Mouse (Mus musculus) mature B cell (primary cell): ENCODE data around the gene Qtrt1.
"Not testable (repeated sequence)": the region's sequence is repeated elsewhere in the genome, so short reads cannot be mapped to it uniquely, and the experiment has no call there.

Experiments
- in situ Hi-C: fragments of 300-500 bp; cut with MboI; formaldehyde crosslinking; loops from 2 replicates; pipeline ENCODE4 v1.14.3; 2019

Qtrt1 gene

DNA sequence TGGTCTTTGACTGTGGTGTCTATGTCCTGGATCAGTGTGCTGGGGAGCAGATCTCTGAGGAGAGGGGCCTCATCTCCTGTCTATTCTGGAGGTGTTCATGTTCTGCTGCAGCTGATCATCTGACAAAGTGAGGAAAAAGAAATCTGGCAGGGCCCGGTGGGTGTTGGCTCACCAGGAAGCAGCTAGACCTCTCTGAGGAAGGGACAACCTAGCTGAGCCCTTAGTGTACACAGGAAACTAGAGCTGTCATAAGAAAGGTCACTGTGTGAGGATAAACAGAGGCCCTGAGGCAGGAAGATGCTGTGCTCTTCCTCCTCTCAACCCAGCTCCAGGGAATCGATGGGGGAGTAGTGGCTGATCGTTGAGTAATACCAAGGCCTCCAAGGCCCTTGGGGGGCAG lies 38.6 kb downstream of the Qtrt1 start:
- in situ Hi-C loops = no loop called here

DNA sequence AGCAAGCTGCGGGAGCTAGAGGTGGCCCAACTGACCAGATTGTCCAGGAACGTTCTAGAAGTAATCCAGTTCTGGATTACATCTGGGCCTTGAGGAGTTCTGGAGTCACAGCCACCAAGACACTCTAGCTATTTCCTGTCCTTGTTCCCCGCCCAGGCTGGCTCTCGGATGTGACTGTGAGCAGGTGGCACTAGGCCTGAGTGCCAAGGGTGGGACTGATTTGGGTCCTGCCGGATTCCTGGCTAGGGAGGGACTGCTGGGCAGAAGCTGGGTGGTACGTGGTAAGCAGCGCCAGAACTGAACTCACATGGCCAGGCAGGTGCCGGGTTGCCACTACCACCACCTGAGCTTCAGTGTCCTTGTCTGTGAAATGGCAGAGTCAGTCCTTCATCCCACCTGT lies 39.8 kb downstream of the Qtrt1 start:
- in situ Hi-C loops = no loop called here

DNA sequence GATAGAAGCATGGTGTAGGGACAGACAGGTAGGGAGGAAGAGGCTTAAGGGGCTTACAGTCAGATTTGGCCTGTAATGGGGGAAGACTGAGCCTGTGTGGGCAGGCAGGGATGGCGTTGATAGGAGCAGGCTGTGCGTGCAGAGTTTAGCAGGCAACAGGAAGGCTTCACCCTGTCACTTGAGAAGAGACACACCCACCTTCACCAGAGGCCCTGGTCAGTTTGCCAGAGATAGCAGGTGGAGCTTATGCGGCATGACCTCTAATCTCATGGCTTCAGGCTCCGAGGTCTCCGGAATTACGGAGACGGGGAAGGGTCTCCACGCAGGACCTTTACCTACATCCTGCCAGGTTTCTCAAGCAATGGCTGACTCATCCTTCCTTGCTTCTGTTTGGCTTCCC lies 40.2 kb downstream of the Qtrt1 start:
- in situ Hi-C loops = no loop called here

- in situ Hi-C loops = no loop called here
Observed at GRCm38 (mm10) chr9:21453003-21453402, 41.4 kb downstream of the Qtrt1 start.

- in situ Hi-C loops = no loop called here
Observed at GRCm38 (mm10) chr9:21453459-21453858, 41.8 kb downstream of the Qtrt1 start.

- in situ Hi-C loops = no loop called here
Observed at GRCm38 (mm10) chr9:21454556-21454955, 42.9 kb downstream of the Qtrt1 start.

GRCm38 (mm10) chr9:21455103-21455770 lies 43.6 kb downstream of the Qtrt1 start:
- in situ Hi-C loops = no loop called here

DNA sequence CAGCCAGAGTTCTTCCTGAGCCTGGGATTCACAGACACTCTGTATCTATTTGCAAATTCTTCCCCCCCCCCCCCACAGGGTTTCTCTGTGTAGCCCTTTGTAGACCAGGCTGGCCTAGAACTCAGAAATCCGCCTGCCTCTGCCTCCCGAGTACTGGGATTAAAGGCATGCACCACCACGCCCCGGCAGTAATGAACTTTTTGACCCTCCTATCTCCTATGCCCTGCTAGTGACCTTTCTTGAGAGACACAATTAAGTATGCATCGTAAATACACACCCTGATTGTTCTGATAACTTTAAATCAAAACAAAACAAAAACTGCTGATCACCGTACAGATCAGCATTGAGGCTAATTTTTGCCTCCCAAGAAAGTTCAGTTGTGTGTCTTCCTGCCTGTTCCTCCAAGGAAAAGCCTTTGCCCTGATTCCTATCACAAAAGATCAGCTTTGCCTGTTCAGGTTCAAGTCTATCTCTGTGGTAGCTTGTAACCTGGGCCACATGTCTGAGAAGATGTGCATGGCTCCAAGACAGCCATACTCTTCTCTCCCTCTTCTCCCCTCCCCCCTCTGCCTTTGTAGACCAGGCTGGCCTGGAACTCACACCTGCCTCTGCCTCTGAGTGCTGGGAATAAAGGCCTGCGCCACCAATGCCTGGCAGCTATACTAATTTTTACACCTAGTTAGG lies 44.8 kb downstream of the Qtrt1 start:
- in situ Hi-C loops = no loop called here

GRCm38 (mm10) chr9:21456930-21457634 lies 45.4 kb downstream of the Qtrt1 start:
- in situ Hi-C loops = no loop called here

DNA sequence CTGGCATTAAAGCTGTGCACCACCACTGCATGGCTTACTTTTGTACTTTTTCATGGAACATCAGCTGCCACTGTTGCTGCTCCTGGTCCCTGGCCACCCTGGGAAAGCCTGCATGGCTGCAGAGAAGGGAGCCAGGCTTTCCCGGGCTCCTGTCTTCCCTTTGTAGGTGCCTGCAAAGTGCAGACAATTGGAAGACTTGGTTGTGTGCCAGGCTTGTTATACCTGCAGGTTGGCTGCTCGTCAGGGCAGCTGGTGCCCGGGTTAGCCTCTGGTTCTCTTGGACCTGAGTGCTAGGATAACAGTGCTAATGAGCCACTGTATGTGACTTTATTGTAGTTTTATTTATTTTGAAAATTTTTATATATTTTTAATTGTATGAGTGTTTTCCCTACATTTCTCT lies 47.2 kb downstream of the Qtrt1 start:
- in situ Hi-C loops = no loop called here

DNA sequence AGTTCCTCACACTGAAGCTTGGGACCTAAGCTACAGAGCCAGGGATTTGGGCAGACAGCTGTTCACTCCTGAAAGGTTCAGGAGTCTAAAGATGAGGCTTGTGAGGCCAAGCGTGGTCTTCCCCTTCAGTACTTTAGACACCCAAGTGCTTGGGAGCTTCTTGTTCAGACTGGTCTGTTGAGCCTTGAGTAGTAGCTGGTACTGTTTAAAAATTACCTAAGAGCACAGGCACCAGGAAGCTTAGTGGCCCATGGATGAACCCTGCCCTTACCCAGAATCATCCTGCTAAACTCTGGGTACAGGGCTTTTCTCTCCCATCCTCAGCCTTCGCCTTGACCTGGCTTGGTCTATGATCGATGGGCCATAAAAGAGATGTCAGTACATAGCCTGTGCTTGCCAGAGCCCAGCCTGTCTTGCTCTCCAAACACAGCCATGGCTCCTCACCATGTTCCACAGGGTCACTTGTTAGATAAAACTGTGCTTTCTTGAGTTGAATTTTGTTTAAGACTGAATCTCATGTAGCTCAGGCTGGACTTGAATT lies 48.8 kb downstream of the Qtrt1 start:
- in situ Hi-C loops = no loop called here

DNA sequence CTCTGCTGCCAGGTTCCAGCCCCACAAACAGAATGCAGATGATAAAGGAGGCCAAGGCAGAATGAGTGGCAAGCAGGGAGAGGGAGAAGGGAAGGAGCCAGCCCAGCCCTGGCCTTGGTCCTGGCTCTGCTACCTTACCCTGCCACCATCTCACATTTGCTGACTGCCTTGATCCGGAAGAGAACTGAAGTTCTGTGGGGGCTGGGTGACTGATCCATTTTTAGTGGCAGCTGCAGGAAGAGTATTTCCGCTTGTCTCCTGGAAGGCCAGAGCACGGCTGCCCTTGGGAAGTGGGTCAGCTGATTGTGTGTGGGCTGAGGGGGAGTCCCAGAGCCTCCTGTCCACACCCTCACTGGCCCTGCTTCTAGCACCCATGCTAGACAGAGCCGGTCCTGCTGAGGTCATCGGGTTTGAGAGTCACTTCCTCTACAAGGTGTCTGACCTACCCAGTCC lies 51.5 kb downstream of the Qtrt1 start:
- in situ Hi-C loops = no loop called here

- in situ Hi-C loops = no loop called here
Observed at GRCm38 (mm10) chr9:21463766-21464564, 52.3 kb downstream of the Qtrt1 start.

GRCm38 (mm10) chr9:21464565-21464928 lies 52.9 kb downstream of the Qtrt1 start:
- in situ Hi-C loops = not testable (repeated sequence)

DNA sequence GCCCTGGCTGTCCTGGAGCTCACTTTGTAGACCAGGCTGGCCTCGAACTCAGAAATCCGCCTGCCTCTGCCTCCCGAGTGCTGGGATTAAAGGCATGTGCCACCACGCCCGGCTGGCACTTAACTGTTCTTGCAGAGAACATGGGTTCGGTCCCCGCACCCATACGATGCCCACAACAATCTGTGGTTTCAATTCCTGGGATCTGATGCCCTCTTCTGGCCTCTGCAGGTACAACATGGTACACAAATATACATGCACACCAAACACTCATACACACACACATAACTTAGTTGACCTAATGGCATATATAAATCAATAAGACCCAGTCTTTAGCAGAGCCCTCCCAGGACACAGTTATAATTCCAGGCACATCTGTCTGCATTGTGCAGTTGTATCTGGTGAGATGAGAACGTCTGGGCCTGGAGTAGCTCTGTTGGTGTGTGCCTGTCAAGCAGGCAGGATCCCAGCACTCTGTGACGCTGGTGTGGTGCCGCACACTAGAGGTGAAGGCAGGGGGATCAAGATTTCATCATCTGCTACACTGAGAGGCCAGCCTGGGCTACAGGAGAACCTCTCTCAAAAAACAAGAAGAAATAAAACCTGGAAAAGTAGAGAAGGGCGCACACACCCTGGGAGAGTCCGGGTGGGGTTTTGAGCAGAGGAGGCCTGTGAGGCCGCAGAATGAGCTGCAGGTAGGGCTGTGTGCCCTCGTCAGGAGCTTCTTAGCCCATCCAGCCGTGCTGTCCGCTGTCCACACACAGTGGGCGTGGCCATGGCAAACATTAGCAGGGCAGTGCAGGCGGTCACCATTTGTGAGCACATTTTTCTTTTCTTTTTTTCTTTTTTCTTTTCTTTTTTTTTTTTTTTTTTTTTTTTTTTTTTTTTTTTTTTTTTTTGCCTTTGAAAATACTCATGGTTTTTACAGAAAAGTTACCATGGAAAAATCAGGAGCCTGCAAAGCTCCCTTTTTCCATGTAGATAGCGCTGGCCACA lies 57.7 kb downstream of the Qtrt1 start:
- in situ Hi-C loops = no loop called here
